Mouse (Mus musculus): ENCODE data around the gene Ptprn2.

Ptprn2 gene

GRCm38 (mm10) chr12:117305625-117306105 is 820.1 kb downstream of the Ptprn2 start:
- in situ Hi-C loops (cut with MseI, MboI): no loop called here

GRCm38 (mm10) chr12:117312079-117312478 is 826.6 kb downstream of the Ptprn2 start:
- in situ Hi-C loops (cut with MseI, MboI): no loop called here

DNA sequence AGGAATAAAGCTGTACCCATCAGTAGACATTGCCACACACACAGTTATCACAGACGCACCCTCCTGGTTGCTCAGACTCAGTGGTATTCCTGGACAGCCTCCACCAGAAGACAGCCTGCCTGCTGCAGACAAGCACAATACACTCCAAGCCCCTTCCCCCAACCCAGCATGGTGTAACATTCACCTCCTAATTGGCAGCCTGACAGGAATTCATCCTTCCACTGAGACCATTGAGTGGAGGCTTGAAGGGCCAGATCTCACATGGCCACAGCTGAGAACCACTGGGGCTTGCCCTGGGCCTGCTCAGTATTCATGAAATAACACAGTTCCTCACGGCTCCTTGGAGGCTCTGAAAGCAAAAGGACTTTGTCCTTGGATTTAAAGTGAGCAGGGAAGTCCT is 829.5 kb downstream of the Ptprn2 start:
- in situ Hi-C loops (cut with MseI, MboI): no loop called here

DNA sequence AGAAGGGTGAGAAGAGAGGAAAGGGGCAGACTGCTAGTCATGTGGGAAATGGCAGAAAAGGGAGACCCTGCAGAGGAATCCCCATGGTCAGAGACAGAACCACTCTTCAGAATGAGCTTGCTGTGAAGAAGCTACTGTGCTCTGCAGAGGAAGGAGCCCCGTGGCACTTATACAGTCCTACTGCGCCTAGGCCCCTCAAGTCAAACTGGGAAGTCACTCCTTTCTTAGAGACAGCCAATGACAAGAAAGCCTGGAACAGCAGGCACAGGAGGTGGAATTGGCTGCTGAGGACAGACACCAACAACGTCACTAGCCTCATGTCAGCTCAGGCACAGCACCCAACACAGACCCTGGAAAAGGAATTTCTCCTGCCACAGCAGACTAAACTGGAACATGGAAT is 830.1 kb downstream of the Ptprn2 start:
- in situ Hi-C loops (cut with MseI, MboI): no loop called here

DNA sequence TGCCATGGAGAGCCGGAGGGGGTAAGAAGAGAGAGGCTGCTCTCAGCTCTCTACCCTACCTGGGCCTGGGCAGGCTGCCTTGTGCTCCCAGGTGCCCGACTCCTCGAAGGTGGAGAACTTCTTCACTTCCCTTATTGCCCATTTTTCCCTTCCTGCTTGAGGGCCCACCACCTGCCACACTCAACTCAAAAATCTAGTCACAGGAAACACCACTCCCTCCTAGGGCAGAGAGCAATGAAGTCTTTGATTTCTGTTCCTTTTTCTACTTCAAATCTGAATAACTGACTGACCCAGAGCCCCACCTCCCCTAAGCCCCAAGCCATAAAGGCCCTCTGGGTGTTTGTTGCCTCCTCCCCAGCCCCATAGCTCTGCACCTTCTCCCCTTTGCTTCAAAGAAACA is 832.7 kb downstream of the Ptprn2 start:
- in situ Hi-C loops (cut with MseI, MboI): no loop called here

DNA sequence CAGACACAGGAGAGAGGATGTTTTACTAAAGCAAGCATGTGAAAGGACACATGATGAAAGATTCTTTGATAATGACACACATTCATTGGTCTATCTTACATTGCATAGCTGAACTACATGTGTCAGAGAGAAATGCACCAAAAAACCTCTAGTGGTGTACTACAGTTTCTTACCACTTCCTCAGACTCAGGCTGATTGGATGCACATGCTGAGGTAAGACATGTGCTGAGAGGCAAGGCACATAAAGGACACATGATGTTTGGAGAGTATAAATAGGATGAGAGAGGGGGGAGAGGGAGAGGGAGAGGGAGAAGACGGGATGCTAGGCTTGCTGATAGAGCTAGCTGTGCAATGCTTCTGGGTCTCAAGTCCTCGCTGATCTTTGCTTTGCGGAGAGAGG is 837.5 kb downstream of the Ptprn2 start:
- in situ Hi-C loops (cut with MseI, MboI): loop anchor here in 1 of 2 experiments (10.0 kb wide), 1 partner anchor 288 kb away; no protein-coding TSS in a partner anchor
